Mouse (Mus musculus) layer of hippocampus, adult 18-20 months (tissue): ENCODE results near the gene Plekhh2. TPM values are rescaled to one million over a fixed set of nuclear protein-coding genes. Genes with fewer than 3 reads are reported as not detected.

Experiments
- DNase-seq, 2 experiments: peaks; one replicate each; pipeline ENCODE4 v3.0.0; 2022; ENCODE audit warnings: low spot score in 2 of 2
- total RNA-seq, 2 experiments: library from RNA; stranded (reverse); gene quantifications; 2 replicates each; pipeline ENCODE4 v1.2.3; 2021

Plekhh2 gene
- total RNA-seq, 2 experiments from 2014 or later: 5.0 to 5.9 TPM

GRCm38 (mm10) chr17:84603709-84604420, 92.2 kb downstream of the Plekhh2 start:
- DNase-seq: peak in 1 of 2 experiments; percentile 51

- no peak for DNase-seq
Measured at GRCm38 (mm10) chr17:84606976-84607375, 95.3 kb downstream of the Plekhh2 start.

GRCm38 (mm10) chr17:84607617-84608016, 95.9 kb downstream of the Plekhh2 start:
- DNase-seq: no peak

- no peak for DNase-seq
Measured at GRCm38 (mm10) chr17:84608606-84609005, 96.9 kb downstream of the Plekhh2 start.

- no peak for DNase-seq
Measured at GRCm38 (mm10) chr17:84611500-84611899, 99.8 kb downstream of the Plekhh2 start.

GRCm38 (mm10) chr17:84611971-84612370, 100.3 kb downstream of the Plekhh2 start:
- DNase-seq: no peak

GRCm38 (mm10) chr17:84615811-84616210, 104.1 kb downstream of the Plekhh2 start:
- DNase-seq: no peak

- no peak for DNase-seq
Measured at GRCm38 (mm10) chr17:84616526-84617074, 104.9 kb downstream of the Plekhh2 start.

GRCm38 (mm10) chr17:84617953-84618352, 106.3 kb downstream of the Plekhh2 start:
- DNase-seq: no peak

- no peak for DNase-seq
Measured at GRCm38 (mm10) chr17:84619112-84619511, 107.4 kb downstream of the Plekhh2 start.

GRCm38 (mm10) chr17:84620076-84620475, 108.4 kb downstream of the Plekhh2 start:
- DNase-seq: no peak

- no peak for DNase-seq
Measured at GRCm38 (mm10) chr17:84620610-84621009, 108.9 kb downstream of the Plekhh2 start.

- DNase-seq: no peak
Measured at GRCm38 (mm10) chr17:84621209-84621608, 109.5 kb downstream of the Plekhh2 start.

- no peak for DNase-seq
Measured at GRCm38 (mm10) chr17:84622028-84622427, 110.3 kb downstream of the Plekhh2 start.

- no peak for DNase-seq
Measured at GRCm38 (mm10) chr17:84622873-84623272, 111.2 kb downstream of the Plekhh2 start.

GRCm38 (mm10) chr17:84626276-84626856, 114.7 kb downstream of the Plekhh2 start, which contains the start of gene Dync2li1:
Gene Dync2li1, plus strand, starts transcription at chr17:84626496.
- peak; percentile 81 to 96 for DNase-seq

- no peak for DNase-seq
Measured at GRCm38 (mm10) chr17:84626857-84627305, 115.2 kb downstream of the Plekhh2 start.

GRCm38 (mm10) chr17:84627721-84628120, 116.0 kb downstream of the Plekhh2 start:
- DNase-seq: no peak

GRCm38 (mm10) chr17:84628611-84629010, 116.9 kb downstream of the Plekhh2 start:
- DNase-seq: no peak

GRCm38 (mm10) chr17:84631836-84632235, 120.1 kb downstream of the Plekhh2 start:
- DNase-seq: no peak

GRCm38 (mm10) chr17:84633443-84633842, 121.7 kb downstream of the Plekhh2 start:
- DNase-seq: no peak

- DNase-seq: no peak
Measured at GRCm38 (mm10) chr17:84636328-84636727, 124.6 kb downstream of the Plekhh2 start.
